Mouse (Mus musculus) testis, adult 2 months (tissue): ENCODE results near the gene Prm1.

Source experiments
- CTCF ChIP-seq: fragments of 200-500 bp; IDR thresholded peaks from 2 replicates; pipeline ENCODE4 v1.5.1; 2012; ENCODE audit warnings: low read depth, mild to moderate bottlenecking, inconsistent platforms, low read length, moderate library complexity; ENCODE audit not compliant: control insufficient read depth, insufficient read depth, insufficient replicate concordance
- POLR2A ChIP-seq: fragments of 200-500 bp; IDR thresholded peaks from 2 replicates; pipeline ENCODE4 v1.6.1; 2012; ENCODE audit warnings: low read depth, mild to moderate bottlenecking, inconsistent platforms, low read length, moderate library complexity; ENCODE audit not compliant: control insufficient read depth

DNA sequence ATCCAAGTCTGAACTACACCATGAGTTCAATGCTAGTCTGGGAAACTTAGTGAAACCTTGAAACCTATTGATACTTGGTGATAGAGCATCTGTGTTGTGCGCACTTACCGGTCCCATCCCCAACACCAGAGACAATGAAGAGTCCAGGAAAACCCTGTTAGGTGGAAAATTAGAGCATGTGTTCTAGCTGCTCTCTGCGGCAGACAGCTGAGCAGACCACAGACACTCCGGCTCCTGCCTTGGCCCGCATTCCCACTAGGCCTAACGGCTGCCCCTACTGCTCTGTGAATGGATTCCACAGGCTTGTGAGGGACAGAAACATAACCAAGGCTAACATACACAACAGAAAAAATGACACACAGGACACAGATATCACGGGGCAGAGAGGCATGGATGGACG, 32.1 kb downstream of the Prm1 start:
- TF ChIP-seq POLR2A (no peak), CTCF (no peak)
